Mouse (Mus musculus) splenic B cell, adult 2 months (primary cell): ENCODE data around the gene Jchain.

Experiments used
- DNase-seq: peaks from one replicate; pipeline ENCODE4 v3.0.0-alpha.2; 2011; ENCODE audit warnings: low read depth, low spot score
- H3K27me3 ChIP-seq: 2 replicates; pipeline ENCODE4 v1.6.1; 2012; ENCODE audit warnings: mild to moderate bottlenecking, low read length, moderate library complexity, mixed read lengths; ENCODE audit not compliant: control insufficient read depth, poor library complexity, insufficient read depth, severe bottlenecking
- H3K36me3 ChIP-seq: 2 replicates; pipeline ENCODE4 v1.6.1; 2012; ENCODE audit warnings: mild to moderate bottlenecking, low read length, moderate library complexity, mixed read lengths; ENCODE audit not compliant: control insufficient read depth, poor library complexity, insufficient read depth, severe bottlenecking

Jchain gene

DNA sequence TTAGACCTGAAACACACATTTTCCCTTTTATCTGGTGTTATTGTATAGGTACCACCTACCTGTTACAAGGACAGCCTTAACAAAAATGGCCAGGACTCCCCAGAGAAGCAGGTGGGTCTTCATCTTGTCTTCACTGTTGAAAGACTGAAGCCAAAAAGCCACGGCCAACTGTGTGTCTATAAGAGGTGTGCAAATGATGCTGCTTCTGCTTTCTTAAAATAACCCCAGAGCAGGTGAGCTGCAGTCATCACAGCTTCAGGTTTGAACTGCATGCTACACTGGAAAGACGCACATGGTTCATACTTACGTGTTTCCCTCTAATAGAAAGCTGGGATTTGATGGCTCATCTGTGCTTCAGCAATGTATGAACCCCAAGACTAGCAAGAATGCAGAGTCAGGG, at the start of gene Jchain:
Gene Jchain, minus strand, starts transcription at position 235 of the 400 bp plus-strand sequence.
- Histone ChIP-seq H3K27me3 (no peaks in the 10 kb centered on the region), H3K36me3 (no peaks in the 10 kb centered on the region)
- DNase-seq = no peak

GRCm38 (mm10) chr5:88575506-88576338, 48.0 kb upstream of the Jchain start:
- H3K27me3 ChIP-seq = no peaks in the 10 kb centered on the region
- no peaks in the 10 kb centered on the region for H3K36me3 ChIP-seq
- DNase-seq = no peak

DNA sequence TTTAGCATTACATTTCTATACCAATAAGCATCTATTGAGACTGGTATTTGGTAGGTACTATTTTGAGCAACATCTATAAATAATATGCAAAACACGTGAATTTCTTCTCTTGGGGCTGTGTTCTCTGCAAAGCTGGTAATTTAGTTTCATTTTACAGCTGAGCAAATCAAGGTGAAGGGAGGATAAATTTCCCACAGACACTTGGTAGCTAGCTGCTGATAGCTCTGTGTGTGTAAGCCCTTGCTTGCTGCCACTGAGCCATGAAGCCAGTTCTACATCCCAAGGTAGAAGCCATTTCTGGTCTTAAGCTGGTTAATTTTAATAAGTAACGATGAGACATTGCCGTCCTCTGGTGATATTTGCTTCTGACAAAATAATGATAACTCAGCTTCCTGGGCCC, 47.1 kb upstream of the Jchain start:
- Histone ChIP-seq H3K36me3 (no peaks in the 10 kb centered on the region), H3K27me3 (no peaks in the 10 kb centered on the region)
- DNase-seq = peak; percentile 31

- DNase-seq = no peak
- no peaks in the 10 kb centered on the region for H3K27me3 ChIP-seq
- no peaks in the 10 kb centered on the region for H3K36me3 ChIP-seq
Measured at GRCm38 (mm10) chr5:88569541-88569940, 41.9 kb upstream of the Jchain start.

GRCm38 (mm10) chr5:88566034-88566841, 38.5 kb upstream of the Jchain start:
- Histone ChIP-seq H3K27me3 (no peaks in the 10 kb centered on the region), H3K36me3 (no peaks in the 10 kb centered on the region)
- DNase-seq = peak; percentile 38

- Histone ChIP-seq H3K27me3 (no peaks in the 10 kb centered on the region), H3K36me3 (no peaks in the 10 kb centered on the region)
- DNase-seq = peak; percentile 43
Measured at GRCm38 (mm10) chr5:88565148-88566033, 37.7 kb upstream of the Jchain start.

GRCm38 (mm10) chr5:88564501-88565147, 36.9 kb upstream of the Jchain start, which contains the start of gene Rufy3:
Gene Rufy3 (plus strand): TSS chr5:88565040.
- no peaks in the 10 kb centered on the region for H3K27me3 ChIP-seq
- peak; percentile 82 for DNase-seq

DNA sequence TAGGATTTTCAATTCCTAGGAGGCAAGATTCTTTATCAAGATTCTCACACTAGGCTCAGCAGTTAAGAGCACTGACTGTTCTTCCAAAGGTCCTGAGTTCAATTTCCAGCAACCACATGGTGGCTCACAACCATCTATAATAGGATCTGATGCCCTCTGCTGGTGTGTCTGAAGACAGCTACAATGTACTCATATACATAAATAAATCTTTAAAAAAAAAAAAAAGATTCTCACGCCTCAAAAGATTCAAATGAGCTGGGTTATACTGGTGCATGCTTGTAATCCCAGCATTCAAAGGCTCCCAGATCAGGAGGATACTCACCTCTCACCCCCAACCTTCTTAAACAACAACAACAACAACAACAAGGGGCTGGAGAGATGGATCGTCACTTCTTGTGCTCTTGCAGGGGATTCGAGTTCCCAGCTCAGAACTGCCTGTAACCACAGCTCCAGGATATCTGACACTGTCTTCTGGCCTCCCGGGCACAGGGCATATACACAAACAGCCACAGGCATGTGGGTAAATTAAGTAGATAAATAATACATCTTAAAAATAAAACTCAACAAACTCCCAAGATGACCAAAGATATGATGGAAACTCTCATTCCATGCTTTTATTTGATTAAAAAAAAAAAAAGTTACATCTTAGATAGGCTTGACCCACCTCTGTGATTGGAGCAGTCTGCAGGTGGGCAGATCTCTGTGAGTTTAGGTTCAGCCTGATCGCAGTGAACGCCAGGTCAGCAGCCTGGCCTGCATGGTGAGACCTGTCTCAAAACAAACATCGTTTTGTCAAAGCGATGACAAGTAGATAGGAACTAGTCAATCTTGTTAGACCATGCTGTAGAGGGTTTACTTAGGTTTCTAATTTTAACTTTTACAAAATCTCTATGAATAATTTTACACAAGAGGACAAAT, 35.4 kb upstream of the Jchain start:
- DNase-seq = no peak
- H3K27me3 ChIP-seq = no peaks in the 10 kb centered on the region
- H3K36me3 ChIP-seq = no peaks in the 10 kb centered on the region

More at GRCm38 (mm10) chr5:88564501-88565147, 36.9 kb upstream of the Jchain start, which contains the start of gene Rufy3:
- no peaks in the 10 kb centered on the region for H3K36me3 ChIP-seq

GRCm38 (mm10) chr5:88561080-88561814, 33.6 kb upstream of the Jchain start:
- Histone ChIP-seq H3K36me3 (no peaks in the 10 kb centered on the region), H3K27me3 (no peaks in the 10 kb centered on the region)
- DNase-seq = peak; percentile 51

- no peak for DNase-seq
- H3K27me3 ChIP-seq = no peaks in the 10 kb centered on the region
- 0 out of 2 replicates have a peak, but pooled peaks cover 1% of the 10 kb centered on the region for H3K36me3 ChIP-seq
Measured at GRCm38 (mm10) chr5:88558991-88559390, 31.3 kb upstream of the Jchain start.

GRCm38 (mm10) chr5:88554086-88554886, 26.6 kb upstream of the Jchain start, which contains the start of gene Utp3:
Gene Utp3 (plus strand): TSS chr5:88554462.
- 0 out of 2 replicates have a peak, but pooled peaks cover 1% of the 10 kb centered on the region for H3K36me3 ChIP-seq
- H3K27me3 ChIP-seq = no peaks in the 10 kb centered on the region
- peak; percentile 99 for DNase-seq
